Mouse (Mus musculus): ENCODE measurements around the gene Tbc1d7. TPM values are rescaled to one million over a fixed set of nuclear protein-coding genes. Genes with fewer than 3 reads are reported as not detected.
A peak's percentile ranks its signal among the peaks of the same experiment; 100 is the strongest.

Tbc1d7 gene
- polyA plus RNA-seq, 1 experiment from 2014 or later: 87.6 TPM

- Histone ChIP-seq H3K27ac (no peak overlapping the region), H3K9ac (replicated peaks) (no peak overlapping the region), H3K4me3 (replicated peaks) (no peak overlapping the region), H3K27me3 (no peaks in the 10 kb centered on the region), H3K36me3 (no peaks in the 10 kb centered on the region), H3K4me1 (replicated peaks) (peaks cover 9% of the 10 kb centered on the region; the same call in 1 of the 2 replicates), H3K4me2 (replicated peaks) (no peak overlapping the region), H3K9me3 (no peaks in the 10 kb centered on the region)
- ATAC-seq: no peak
- 45% methylated on average over 16 of the region's 16 CpGs for WGBS
These were observed 37.7 kb upstream of the Tbc1d7 start for GRCm38 (mm10) chr13:43208914-43209439.

- H3K4me1 ChIP-seq (replicated peaks): peaks cover 9% of the 10 kb centered on the region; the same call in 1 of the 2 replicates
- no peak overlapping the region for H3K4me2 ChIP-seq (replicated peaks)
- no peaks in the 10 kb centered on the region for H3K9me3 ChIP-seq
- H3K4me3 ChIP-seq (replicated peaks): no peak overlapping the region
- WGBS: 89% methylated on average over 12 of the region's 12 CpGs
- H3K9ac ChIP-seq (replicated peaks): no peak overlapping the region
- H3K27ac ChIP-seq: no peak overlapping the region; the same call in 1 of the 2 replicates
- H3K36me3 ChIP-seq: no peaks in the 10 kb centered on the region
- H3K27me3 ChIP-seq: no peaks in the 10 kb centered on the region
- 0 out of 2 replicates have a peak, but pooled peaks have one; percentile 17 for ATAC-seq
These were observed 34.9 kb upstream of the Tbc1d7 start for GRCm38 (mm10) chr13:43206118-43206683.

GRCm38 (mm10) chr13:43203641-43204040 lies 32.3 kb upstream of the Tbc1d7 start:
- no peak for ATAC-seq
- no peak overlapping the region for H3K4me2 ChIP-seq (replicated peaks)
- no peaks in the 10 kb centered on the region for H3K4me1 ChIP-seq (replicated peaks)
- no peaks in the 10 kb centered on the region for H3K9me3 ChIP-seq
- 67% methylated on average over 5 of the region's 5 CpGs for WGBS
- H3K27ac ChIP-seq: no peak overlapping the region
- no peak overlapping the region for H3K4me3 ChIP-seq (replicated peaks)
- H3K27me3 ChIP-seq: no peaks in the 10 kb centered on the region
- H3K9ac ChIP-seq (replicated peaks): no peak overlapping the region
- H3K36me3 ChIP-seq: peaks cover 9% of the 10 kb centered on the region

- 84% methylated on average over 7 of the region's 7 CpGs for WGBS
- ATAC-seq: no peak
These were observed 31.9 kb upstream of the Tbc1d7 start for GRCm38 (mm10) chr13:43203234-43203633.

GRCm38 (mm10) chr13:43202351-43202750 lies 31.1 kb upstream of the Tbc1d7 start:
- WGBS: 84% methylated on average over 10 of the region's 10 CpGs
- ATAC-seq: no peak
- H3K4me3 ChIP-seq (replicated peaks): no peak overlapping the region

More at GRCm38 (mm10) chr13:43203234-43203633, 31.9 kb upstream of the Tbc1d7 start:
- Histone ChIP-seq H3K4me2 (replicated peaks) (no peak overlapping the region), H3K4me1 (replicated peaks) (no peaks in the 10 kb centered on the region), H3K27me3 (no peaks in the 10 kb centered on the region), H3K4me3 (replicated peaks) (no peak overlapping the region), H3K36me3 (peaks cover 9% of the 10 kb centered on the region), H3K9me3 (no peaks in the 10 kb centered on the region), H3K9ac (replicated peaks) (no peak overlapping the region), H3K27ac (no peak overlapping the region)

GRCm38 (mm10) chr13:43201033-43201432 lies 29.7 kb upstream of the Tbc1d7 start:
- Histone ChIP-seq H3K27ac (no peak overlapping the region), H3K4me2 (replicated peaks) (no peak overlapping the region), H3K4me1 (replicated peaks) (no peaks in the 10 kb centered on the region), H3K9me3 (no peaks in the 10 kb centered on the region), H3K27me3 (no peaks in the 10 kb centered on the region), H3K9ac (replicated peaks) (no peak overlapping the region), H3K4me3 (replicated peaks) (no peak overlapping the region), H3K36me3 (peaks cover 9% of the 10 kb centered on the region)
- no peak for ATAC-seq
- WGBS: 40% methylated on average over 22 of the region's 22 CpGs

More at GRCm38 (mm10) chr13:43202351-43202750, 31.1 kb upstream of the Tbc1d7 start:
- Histone ChIP-seq H3K4me1 (replicated peaks) (no peaks in the 10 kb centered on the region), H3K27me3 (no peaks in the 10 kb centered on the region), H3K4me2 (replicated peaks) (no peak overlapping the region), H3K27ac (no peak overlapping the region), H3K9ac (replicated peaks) (no peak overlapping the region), H3K9me3 (no peaks in the 10 kb centered on the region), H3K36me3 (peaks cover 9% of the 10 kb centered on the region)

GRCm38 (mm10) chr13:43200473-43200872 lies 29.2 kb upstream of the Tbc1d7 start:
- Histone ChIP-seq H3K9ac (replicated peaks) (no peak overlapping the region), H3K27ac (no peak overlapping the region)
- 76% methylated on average over 22 of the region's 22 CpGs for WGBS

GRCm38 (mm10) chr13:43199749-43200148 lies 28.4 kb upstream of the Tbc1d7 start:
- Histone ChIP-seq H3K9me3 (no peaks in the 10 kb centered on the region), H3K4me2 (replicated peaks) (no peak overlapping the region), H3K4me3 (replicated peaks) (no peak overlapping the region), H3K27ac (no peak overlapping the region), H3K9ac (replicated peaks) (no peak overlapping the region), H3K36me3 (peaks cover 9% of the 10 kb centered on the region), H3K27me3 (no peaks in the 10 kb centered on the region), H3K4me1 (replicated peaks) (no peaks in the 10 kb centered on the region)
- 72% methylated on average over 5 of the region's 5 CpGs for WGBS
- ATAC-seq: no peak

More at GRCm38 (mm10) chr13:43200473-43200872, 29.2 kb upstream of the Tbc1d7 start:
- H3K4me3 ChIP-seq (replicated peaks): no peak overlapping the region
- peaks cover 9% of the 10 kb centered on the region for H3K36me3 ChIP-seq
- no peaks in the 10 kb centered on the region for H3K4me1 ChIP-seq (replicated peaks)
- no peaks in the 10 kb centered on the region for H3K27me3 ChIP-seq
- no peak overlapping the region for H3K4me2 ChIP-seq (replicated peaks)
- ATAC-seq: peak; percentile 50
- H3K9me3 ChIP-seq: no peaks in the 10 kb centered on the region

GRCm38 (mm10) chr13:43199282-43199681 lies 28.0 kb upstream of the Tbc1d7 start:
- H3K4me2 ChIP-seq (replicated peaks): no peak overlapping the region
- H3K9ac ChIP-seq (replicated peaks): no peak overlapping the region
- WGBS: 85% methylated on average over 7 of the region's 7 CpGs
- H3K9me3 ChIP-seq: no peaks in the 10 kb centered on the region
- no peak overlapping the region for H3K4me3 ChIP-seq (replicated peaks)
- no peaks in the 10 kb centered on the region for H3K27me3 ChIP-seq
- no peak for ATAC-seq
- H3K36me3 ChIP-seq: peaks cover 9% of the 10 kb centered on the region
- no peaks in the 10 kb centered on the region for H3K4me1 ChIP-seq (replicated peaks)
- no peak overlapping the region for H3K27ac ChIP-seq

GRCm38 (mm10) chr13:43197187-43197586 lies 25.9 kb upstream of the Tbc1d7 start:
- ATAC-seq: no peak
- Histone ChIP-seq H3K9me3 (no peaks in the 10 kb centered on the region), H3K9ac (replicated peaks) (no peak overlapping the region), H3K4me3 (replicated peaks) (no peak overlapping the region), H3K27me3 (no peaks in the 10 kb centered on the region), H3K4me2 (replicated peaks) (no peak overlapping the region), H3K27ac (no peak overlapping the region), H3K4me1 (replicated peaks) (no peaks in the 10 kb centered on the region), H3K36me3 (peaks cover 9% of the 10 kb centered on the region)
- WGBS: 58% methylated on average over 6 of the region's 6 CpGs

- 67% methylated on average over 7 of the region's 7 CpGs for WGBS
These were observed 24.7 kb upstream of the Tbc1d7 start for GRCm38 (mm10) chr13:43196000-43196399.

GRCm38 (mm10) chr13:43193932-43194331 lies 22.6 kb upstream of the Tbc1d7 start:
- Histone ChIP-seq H3K9me3 (no peaks in the 10 kb centered on the region), H3K4me1 (replicated peaks) (peaks cover 4% of the 10 kb centered on the region), H3K27ac (no peak overlapping the region), H3K4me3 (replicated peaks) (no peak overlapping the region), H3K36me3 (no peaks in the 10 kb centered on the region), H3K9ac (replicated peaks) (no peak overlapping the region), H3K27me3 (no peaks in the 10 kb centered on the region), H3K4me2 (replicated peaks) (no peak overlapping the region)
- 94% methylated on average over 8 of the region's 8 CpGs for WGBS
- no peak for ATAC-seq

More at GRCm38 (mm10) chr13:43196000-43196399, 24.7 kb upstream of the Tbc1d7 start:
- H3K4me1 ChIP-seq (replicated peaks): peaks cover 4% of the 10 kb centered on the region
- H3K4me2 ChIP-seq (replicated peaks): no peak overlapping the region
- H3K36me3 ChIP-seq: peaks cover 9% of the 10 kb centered on the region
- ATAC-seq: no peak
- H3K4me3 ChIP-seq (replicated peaks): no peak overlapping the region
- H3K9ac ChIP-seq (replicated peaks): no peak overlapping the region
- no peak overlapping the region for H3K27ac ChIP-seq
- H3K27me3 ChIP-seq: no peaks in the 10 kb centered on the region
- no peaks in the 10 kb centered on the region for H3K9me3 ChIP-seq
